Mouse (Mus musculus): ENCODE data around the gene Olfr549. TPM values are rescaled to one million over a fixed set of nuclear protein-coding genes. Genes with fewer than 3 reads are reported as not detected.

Gene Olfr549
- not detected for polyA plus RNA-seq (2012; fragmentation: generic; extraction: Trizol)

- Histone ChIP-seq H3K36me3 (ENCODE audit: control insufficient read depth, insufficient read depth) (no peaks in the 10 kb centered on the region), H3K79me2 (ENCODE audit: control insufficient read depth, insufficient read depth) (no peaks in the 10 kb centered on the region), H3K27me3 (ENCODE audit: control insufficient read depth, insufficient read depth, insufficient read length) (no peaks in the 10 kb centered on the region), H3K4me2 (ENCODE audit: low read depth) (no peak within 1 kb of the TSS), H3K4me3 (no peak within 1 kb of the TSS), H3ac (ENCODE audit: control insufficient read depth, insufficient read length) (no peak within 1 kb of the TSS)
- TF ChIP-seq MYOG (IDR thresholded peaks at IDR 0.05; ENCODE audit: control insufficient read depth in 1 of 3, insufficient read depth in 1 of 3, insufficient read length in 2 of 3, low read depth in 2 of 3): no peak
These were observed at the start of gene Olfr549 for GRCm38 (mm10) chr7:102549570-102549969. Olfr549 (plus strand) TSS chr7:102549870.

GRCm38 (mm10) chr7:102501986-102502385 is 47.7 kb upstream of the Olfr549 start:
- Histone ChIP-seq H3K4me2 (ENCODE audit: low read depth) (no peak overlapping the region), H3K4me3 (no peak overlapping the region), H3K79me2 (ENCODE audit: control insufficient read depth, insufficient read depth) (no peaks in the 10 kb centered on the region), H3K36me3 (ENCODE audit: control insufficient read depth, insufficient read depth) (no peaks in the 10 kb centered on the region), H3K27me3 (ENCODE audit: control insufficient read depth, insufficient read depth, insufficient read length) (no peaks in the 10 kb centered on the region), H3ac (ENCODE audit: control insufficient read depth, insufficient read length) (no peak overlapping the region)
- TF ChIP-seq TCF12 (IDR thresholded peaks at IDR 0.05; ENCODE audit: insufficient read depth, poor library complexity, severe bottlenecking) (no peak), POLR2A (IDR thresholded peaks at IDR 0.05; ENCODE audit: insufficient read length, low read depth) (no peak), E2F4 (IDR thresholded peaks at IDR 0.05; ENCODE audit: insufficient read depth) (no peak), POLR2AphosphoS2 (IDR thresholded peaks at IDR 0.05; ENCODE audit: insufficient read length, low read depth) (no peak), MYOG (IDR thresholded peaks at IDR 0.05; ENCODE audit: control insufficient read depth in 1 of 3, insufficient read depth in 1 of 3, insufficient read length in 2 of 3, low read depth in 2 of 3) (no peak), CEBPB (IDR thresholded peaks at IDR 0.05; ENCODE audit: insufficient read depth, poor library complexity, severe bottlenecking) (no peak), USF1 (IDR thresholded peaks at IDR 0.05; ENCODE audit: low read depth) (no peak), MYOD1 (IDR thresholded peaks at IDR 0.05; ENCODE audit: control insufficient read depth in 1 of 3, insufficient read length in 2 of 3, low read depth in 2 of 3) (no peak), MAX (IDR thresholded peaks at IDR 0.05; ENCODE audit: low read depth) (no peak), TCF3 (IDR thresholded peaks at IDR 0.05; ENCODE audit: insufficient read length, low read depth) (no peak), SRF (IDR thresholded peaks at IDR 0.05; ENCODE audit: control insufficient read depth, insufficient read length, low read depth) (no peak), REST (IDR thresholded peaks at IDR 0.05; ENCODE audit: insufficient read depth, insufficient read length) (no peak)

GRCm38 (mm10) chr7:102506848-102507247 is 42.8 kb upstream of the Olfr549 start:
- Histone ChIP-seq H3K79me2 (ENCODE audit: control insufficient read depth, insufficient read depth) (no peaks in the 10 kb centered on the region), H3K27me3 (ENCODE audit: control insufficient read depth, insufficient read depth, insufficient read length) (no peaks in the 10 kb centered on the region), H3K4me2 (ENCODE audit: low read depth) (no peak overlapping the region), H3ac (ENCODE audit: control insufficient read depth, insufficient read length) (no peak overlapping the region), H3K4me3 (no peak overlapping the region), H3K36me3 (ENCODE audit: control insufficient read depth, insufficient read depth) (no peaks in the 10 kb centered on the region)
- TF ChIP-seq MYOG (IDR thresholded peaks at IDR 0.05; ENCODE audit: control insufficient read depth in 1 of 3, insufficient read depth in 1 of 3, insufficient read length in 2 of 3, low read depth in 2 of 3) (no peak), POLR2A (IDR thresholded peaks at IDR 0.05; ENCODE audit: insufficient read length, low read depth) (no peak), MAX (IDR thresholded peaks at IDR 0.05; ENCODE audit: low read depth) (no peak), E2F4 (IDR thresholded peaks at IDR 0.05; ENCODE audit: insufficient read depth) (no peak), CEBPB (IDR thresholded peaks at IDR 0.05; ENCODE audit: insufficient read depth, poor library complexity, severe bottlenecking) (no peak), USF1 (IDR thresholded peaks at IDR 0.05; ENCODE audit: low read depth) (no peak), SRF (IDR thresholded peaks at IDR 0.05; ENCODE audit: control insufficient read depth, insufficient read length, low read depth) (no peak), TCF3 (IDR thresholded peaks at IDR 0.05; ENCODE audit: insufficient read length, low read depth) (no peak), MYOD1 (IDR thresholded peaks at IDR 0.05; ENCODE audit: control insufficient read depth in 1 of 3, insufficient read length in 2 of 3, low read depth in 2 of 3) (no peak), REST (IDR thresholded peaks at IDR 0.05; ENCODE audit: insufficient read depth, insufficient read length) (no peak), POLR2AphosphoS2 (IDR thresholded peaks at IDR 0.05; ENCODE audit: insufficient read length, low read depth) (no peak), TCF12 (IDR thresholded peaks at IDR 0.05; ENCODE audit: insufficient read depth, poor library complexity, severe bottlenecking) (no peak)

- H3ac ChIP-seq (ENCODE audit: control insufficient read depth, insufficient read length): no peak overlapping the region
- TF ChIP-seq POLR2AphosphoS2 (IDR thresholded peaks at IDR 0.05; ENCODE audit: insufficient read length, low read depth) (no peak), USF1 (IDR thresholded peaks at IDR 0.05; ENCODE audit: low read depth) (no peak), MYOD1 (IDR thresholded peaks at IDR 0.05; ENCODE audit: control insufficient read depth in 1 of 3, insufficient read length in 2 of 3, low read depth in 2 of 3) (no peak), REST (IDR thresholded peaks at IDR 0.05; ENCODE audit: insufficient read depth, insufficient read length) (no peak), TCF3 (IDR thresholded peaks at IDR 0.05; ENCODE audit: insufficient read length, low read depth) (no peak), POLR2A (IDR thresholded peaks at IDR 0.05; ENCODE audit: insufficient read length, low read depth) (no peak), SRF (IDR thresholded peaks at IDR 0.05; ENCODE audit: control insufficient read depth, insufficient read length, low read depth) (no peak), CEBPB (IDR thresholded peaks at IDR 0.05; ENCODE audit: insufficient read depth, poor library complexity, severe bottlenecking) (no peak)
- H3K36me3 ChIP-seq (ENCODE audit: control insufficient read depth, insufficient read depth): no peaks in the 10 kb centered on the region
- no peaks in the 10 kb centered on the region for H3K27me3 ChIP-seq (ENCODE audit: control insufficient read depth, insufficient read depth, insufficient read length)
- no peaks in the 10 kb centered on the region for H3K79me2 ChIP-seq (ENCODE audit: control insufficient read depth, insufficient read depth)
- H3K4me3 ChIP-seq: no peak overlapping the region
- no peak overlapping the region for H3K4me2 ChIP-seq (ENCODE audit: low read depth)
These were observed 41.6 kb upstream of the Olfr549 start for GRCm38 (mm10) chr7:102508066-102508465.

GRCm38 (mm10) chr7:102508666-102509065 is 41.0 kb upstream of the Olfr549 start:
- TF ChIP-seq CEBPB (IDR thresholded peaks at IDR 0.05; ENCODE audit: insufficient read depth, poor library complexity, severe bottlenecking): no peak
- TF ChIP-seq TCF3 (IDR thresholded peaks at IDR 0.05; ENCODE audit: insufficient read length, low read depth): no peak
- TF ChIP-seq USF1 (IDR thresholded peaks at IDR 0.05; ENCODE audit: low read depth): no peak
- Histone ChIP-seq H3ac (ENCODE audit: control insufficient read depth, insufficient read length) (no peak overlapping the region), H3K4me2 (ENCODE audit: low read depth) (no peak overlapping the region), H3K36me3 (ENCODE audit: control insufficient read depth, insufficient read depth) (no peaks in the 10 kb centered on the region), H3K4me3 (no peak overlapping the region), H3K27me3 (ENCODE audit: control insufficient read depth, insufficient read depth, insufficient read length) (no peaks in the 10 kb centered on the region), H3K79me2 (ENCODE audit: control insufficient read depth, insufficient read depth) (no peaks in the 10 kb centered on the region)
